Mouse (Mus musculus): Measurements from ENCODE around the gene Gm42791. TPM values are rescaled to one million over a fixed set of nuclear protein-coding genes. Genes with fewer than 3 reads are reported as not detected.

Gm42791 gene
- total and polyA plus RNA-seq, 3 experiments: 6.3 to 6.5 TPM; not detected in 1

GRCm38 (mm10) chr5:148952419-148952818 lies 42.5 kb downstream of the Gm42791 start:
- no peak for DNase-seq

- DNase-seq: no peak
These were observed 43.6 kb downstream of the Gm42791 start for GRCm38 (mm10) chr5:148951360-148951759.

DNA sequence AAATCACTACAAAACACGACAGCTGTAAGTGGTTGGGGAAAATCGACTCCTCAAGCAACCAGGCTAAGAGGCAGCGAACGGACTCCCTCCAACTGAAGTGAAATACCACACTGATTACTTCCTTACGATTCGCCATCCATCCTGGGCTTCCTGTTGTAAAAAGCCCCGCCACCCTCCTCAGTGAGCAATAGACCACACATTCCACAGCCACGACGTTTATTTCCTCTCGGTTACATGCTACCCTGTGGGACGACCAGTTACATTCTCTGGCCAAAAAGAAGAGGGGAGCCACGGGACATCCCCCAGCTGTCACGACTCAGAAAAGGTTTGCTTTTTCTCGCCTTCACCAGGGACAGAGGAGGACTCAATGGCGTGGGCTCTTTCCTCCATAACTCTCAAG lies 44.9 kb downstream of the Gm42791 start:
- DNase-seq: no peak

GRCm38 (mm10) chr5:148948577-148948976 lies 46.4 kb downstream of the Gm42791 start:
- no peak for DNase-seq

- DNase-seq: no peak
These were observed 47.5 kb downstream of the Gm42791 start for GRCm38 (mm10) chr5:148947412-148947811.

GRCm38 (mm10) chr5:148946787-148947186 lies 48.2 kb downstream of the Gm42791 start:
- no peak for DNase-seq

DNA sequence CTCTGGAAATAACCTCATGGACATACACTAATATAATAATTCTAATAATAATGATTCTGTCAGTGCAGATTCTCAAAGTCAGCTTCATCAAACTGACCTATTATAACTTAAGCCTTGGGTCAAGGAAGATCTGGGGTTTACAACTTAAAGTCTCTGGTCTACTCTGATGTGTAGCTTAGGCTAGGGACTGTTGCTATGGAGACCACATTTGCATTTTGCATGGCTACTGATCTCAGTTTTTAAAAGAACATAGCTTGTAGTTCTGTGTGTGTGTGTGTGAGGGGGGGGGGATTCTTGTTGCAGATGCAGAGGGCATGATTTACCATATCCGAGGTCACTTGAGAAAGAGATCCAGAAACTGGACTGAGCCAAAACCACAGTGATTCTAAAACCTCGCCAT lies 49.2 kb downstream of the Gm42791 start:
- no peak for DNase-seq

DNA sequence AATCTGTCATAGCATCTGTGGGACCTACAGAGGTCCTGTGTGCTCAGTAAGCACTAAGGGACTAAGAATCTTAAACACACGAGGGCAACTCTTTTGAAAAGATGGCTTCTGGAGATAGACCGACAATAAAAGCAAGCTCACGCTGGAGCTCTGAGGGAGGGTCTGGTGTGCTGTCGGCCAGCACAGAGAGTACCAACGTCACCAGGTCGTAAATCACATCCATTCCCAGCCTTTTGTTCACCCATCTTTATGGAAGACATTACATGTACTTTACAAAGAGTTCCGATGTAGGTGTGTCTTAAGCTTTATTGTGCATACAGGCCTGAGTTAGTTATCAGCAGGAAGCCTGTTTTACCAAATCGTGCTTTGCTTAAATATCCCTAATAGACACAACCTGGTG lies 50.9 kb downstream of the Gm42791 start:
- DNase-seq: no peak

GRCm38 (mm10) chr5:148943444-148943843 lies 51.5 kb downstream of the Gm42791 start:
- no peak for DNase-seq

GRCm38 (mm10) chr5:148942957-148943356 lies 52.0 kb downstream of the Gm42791 start:
- DNase-seq: no peak

DNA sequence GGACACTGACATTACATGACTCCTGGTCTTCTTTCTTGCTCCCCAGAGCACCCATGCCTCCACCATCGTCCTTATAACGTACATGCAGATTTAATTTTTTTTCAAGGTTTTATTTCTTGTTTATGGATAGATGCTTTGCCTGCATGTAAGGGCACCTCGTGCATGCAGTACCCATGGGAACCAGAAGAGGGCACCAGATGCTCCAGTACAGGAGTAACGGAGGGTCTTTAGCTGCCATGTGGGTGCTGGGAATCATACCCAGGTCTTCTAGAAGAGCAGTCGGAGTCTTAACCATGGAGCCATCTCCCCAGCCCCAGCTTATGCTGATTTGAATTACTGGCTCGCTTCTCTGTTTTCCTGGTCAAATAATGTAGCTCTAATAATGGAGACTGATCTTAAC lies 52.6 kb downstream of the Gm42791 start:
- no peak for DNase-seq

GRCm38 (mm10) chr5:148941867-148942266 lies 53.1 kb downstream of the Gm42791 start:
- DNase-seq: no peak

GRCm38 (mm10) chr5:148939948-148940382 lies 55.0 kb downstream of the Gm42791 start:
- DNase-seq: no peak

GRCm38 (mm10) chr5:148936516-148936951 lies 58.4 kb downstream of the Gm42791 start:
- no peak for DNase-seq

GRCm38 (mm10) chr5:148935871-148936270 lies 59.1 kb downstream of the Gm42791 start:
- no peak for DNase-seq

GRCm38 (mm10) chr5:148935071-148935821 lies 59.7 kb downstream of the Gm42791 start:
- DNase-seq: no peak

DNA sequence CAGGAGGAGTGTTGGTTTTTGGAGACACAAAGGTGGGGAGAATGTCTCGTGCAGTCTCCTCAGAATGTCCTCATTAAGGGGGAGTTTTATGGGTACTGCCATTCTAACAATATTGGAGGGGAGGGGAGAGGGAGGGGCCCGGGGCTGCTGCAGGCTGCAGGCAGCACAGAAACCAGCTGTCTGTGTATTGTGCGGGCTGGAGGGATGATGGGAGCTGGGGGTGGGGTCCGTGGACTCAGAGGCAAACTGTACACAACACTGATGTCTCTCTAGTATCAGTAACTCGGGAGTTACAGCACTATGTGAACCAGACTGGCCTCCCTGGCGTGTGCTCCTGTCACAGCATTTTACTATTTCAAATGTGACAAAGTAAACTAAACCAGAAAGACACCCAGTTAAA lies 60.5 kb downstream of the Gm42791 start:
- no peak for DNase-seq

DNA sequence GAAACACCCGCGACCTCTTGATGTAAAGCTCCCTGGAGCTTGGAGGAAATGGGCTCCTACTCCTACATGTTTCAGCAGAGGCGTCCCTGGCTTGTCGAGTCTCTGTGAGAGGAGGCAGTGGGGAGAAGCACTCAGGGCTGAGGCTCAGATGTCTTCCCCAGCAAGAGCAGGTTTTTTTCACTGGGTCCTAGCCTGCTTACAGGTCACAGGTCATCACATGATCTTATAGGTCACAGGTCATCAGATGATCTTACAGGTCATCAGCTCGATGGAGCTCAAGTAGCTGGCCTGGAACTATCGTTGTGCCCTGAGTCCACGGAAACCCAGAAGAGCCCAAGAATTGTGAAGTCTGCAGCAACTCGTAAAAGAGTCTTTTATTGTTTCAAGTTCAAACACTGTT lies 61.2 kb downstream of the Gm42791 start:
- no peak for DNase-seq

DNA sequence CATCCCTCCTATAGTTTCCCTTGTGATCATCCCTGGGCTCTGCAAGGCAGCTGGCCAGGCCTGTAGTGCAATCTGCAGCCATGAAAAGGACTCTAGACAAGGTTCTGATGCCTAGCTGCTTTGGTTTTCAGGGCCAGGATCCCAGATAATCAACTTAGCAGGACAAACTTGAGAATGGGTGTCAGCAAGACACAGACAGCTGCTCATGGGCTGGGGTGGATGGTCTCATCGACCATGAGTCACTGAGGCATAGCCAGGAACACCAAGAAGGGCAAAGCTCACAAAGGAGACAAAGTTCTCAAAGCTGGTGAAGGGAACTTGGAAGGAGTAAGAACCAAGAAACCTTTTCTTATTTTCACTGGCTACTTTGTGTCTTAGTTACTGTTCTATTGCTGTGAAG lies 63.6 kb downstream of the Gm42791 start:
- DNase-seq: no peak

DNA sequence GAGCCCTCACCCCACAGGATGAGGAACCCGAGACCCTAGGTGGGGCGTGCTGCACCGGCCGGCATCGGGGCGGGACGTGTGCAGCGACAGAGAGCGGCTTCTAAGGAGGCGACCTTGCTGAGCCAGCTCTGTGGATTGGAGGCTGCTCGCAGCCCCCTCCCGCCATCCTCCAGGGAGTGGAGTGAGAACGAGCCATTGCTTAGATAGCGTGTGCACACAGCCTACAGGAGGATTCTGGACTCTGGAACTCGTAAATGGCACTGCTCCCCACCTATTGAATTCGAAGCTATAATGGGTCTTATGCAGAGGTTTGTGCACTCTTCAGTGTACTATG lies 65.9 kb downstream of the Gm42791 start, which contains the start of gene Katnal1:
TSS of gene Katnal1 (minus strand) at position 205 of the 334 bp plus-strand sequence.
- DNase-seq: no peak

DNA sequence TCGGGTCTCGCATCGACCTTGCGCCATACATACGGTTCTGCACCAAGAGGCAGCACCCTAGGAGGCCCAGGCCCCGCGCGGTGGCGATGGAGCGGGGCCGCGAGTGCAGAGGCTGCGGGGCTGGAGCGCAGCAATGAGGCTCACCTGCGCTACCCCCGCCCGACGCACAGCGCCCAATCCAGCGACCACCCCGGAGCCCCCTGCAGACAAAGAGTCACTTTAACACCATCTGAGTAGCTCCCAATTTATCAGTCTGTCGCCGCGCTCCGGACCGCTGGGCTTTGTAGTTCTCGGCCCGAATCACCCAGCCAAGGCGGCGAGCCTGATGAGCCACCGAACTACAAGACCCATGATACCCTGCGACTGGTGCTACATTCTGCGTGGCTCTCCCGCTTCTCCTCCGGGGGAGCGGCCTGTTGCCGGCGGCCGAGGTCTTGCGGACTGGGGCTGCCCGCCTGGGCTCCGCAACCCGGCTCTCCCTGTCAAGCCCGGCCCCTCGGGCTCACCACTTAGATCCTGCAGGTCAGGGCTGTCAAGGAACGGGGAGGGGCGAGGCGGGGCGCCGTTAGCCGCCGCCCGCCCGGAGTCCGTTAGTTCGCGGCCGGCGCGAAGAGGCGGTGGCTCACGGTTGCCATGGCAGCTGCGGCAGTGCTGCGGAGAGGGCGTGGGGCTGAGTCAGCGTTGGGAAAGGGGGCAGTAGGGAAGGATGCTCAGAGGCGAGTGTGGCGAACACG lies 66.4 kb downstream of the Gm42791 start:
- DNase-seq: peak; percentile 96

DNA sequence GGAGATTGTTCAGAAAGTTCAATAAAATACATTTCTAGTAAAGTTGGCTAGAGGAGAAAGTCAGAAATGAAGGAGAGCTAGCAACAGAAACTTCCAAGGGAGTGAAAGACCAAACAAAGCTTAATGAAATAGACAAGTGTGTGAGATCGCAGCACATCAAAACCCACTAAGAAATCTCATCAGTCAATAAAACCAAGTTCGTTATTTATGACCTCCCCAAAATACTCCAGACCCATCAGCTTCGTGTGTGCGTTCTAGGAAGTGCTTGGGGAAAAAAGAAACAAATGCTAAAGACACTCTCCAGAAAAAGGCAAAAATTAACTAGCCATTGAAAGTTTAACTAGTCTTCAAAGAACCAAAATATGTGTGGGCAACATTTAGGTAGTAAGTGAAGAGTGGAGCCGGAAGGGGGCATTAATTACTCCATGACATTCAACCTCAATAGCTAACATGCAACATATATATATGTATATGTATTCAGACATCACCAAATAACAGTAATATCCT lies 67.2 kb downstream of the Gm42791 start:
- DNase-seq: no peak

- DNase-seq: no peak
These were observed 70.4 kb downstream of the Gm42791 start for GRCm38 (mm10) chr5:148924586-148924985.
